Mouse (Mus musculus) testis, adult 2 months (tissue): ENCODE data around the gene Creb1. TPM values are rescaled to one million over a fixed set of nuclear protein-coding genes. Genes with fewer than 3 reads are reported as not detected.

Experiments
- H3K27ac ChIP-seq: fragments of 200-500 bp; 2 replicates; pipeline ENCODE4 v1.5.1; 2012; ENCODE audit warnings: low read depth, low read length; ENCODE audit not compliant: control insufficient read depth, insufficient read depth
- H3K27me3 ChIP-seq: fragments of 200-500 bp; 2 replicates; pipeline ENCODE4 v1.6.1; 2012; ENCODE audit warnings: mild to moderate bottlenecking, low read length, moderate library complexity; ENCODE audit not compliant: control insufficient read depth, insufficient read depth
- H3K36me3 ChIP-seq: fragments of 200-500 bp; 2 replicates; pipeline ENCODE4 v1.6.1; 2012; ENCODE audit warnings: mild to moderate bottlenecking, low read length; ENCODE audit not compliant: control insufficient read depth, insufficient read depth
- H3K4me1 ChIP-seq: fragments of 200-500 bp; 2 replicates; pipeline ENCODE4 v1.6.1; 2012; ENCODE audit warnings: low read length; ENCODE audit not compliant: control insufficient read depth, insufficient read depth
- H3K4me3 ChIP-seq: fragments of 200-500 bp; 2 replicates; pipeline ENCODE4 v1.5.1; 2012; ENCODE audit warnings: low read depth, mild to moderate bottlenecking, low read length, moderate library complexity, mixed read lengths; ENCODE audit not compliant: control insufficient read depth
- CTCF ChIP-seq: fragments of 200-500 bp; IDR thresholded peaks from 2 replicates; pipeline ENCODE4 v1.5.1; 2012; ENCODE audit warnings: low read depth, mild to moderate bottlenecking, inconsistent platforms, low read length, moderate library complexity; ENCODE audit not compliant: control insufficient read depth, insufficient read depth, insufficient replicate concordance
- POLR2A ChIP-seq: fragments of 200-500 bp; IDR thresholded peaks from 2 replicates; pipeline ENCODE4 v1.6.1; 2012; ENCODE audit warnings: low read depth, mild to moderate bottlenecking, inconsistent platforms, low read length, moderate library complexity; ENCODE audit not compliant: control insufficient read depth
- polyA plus RNA-seq: library from polyadenylated mRNA; depleted of rRNA; stranded (reverse); fragments of >200 nt; gene quantifications from 2 replicates; pipeline ENCODE4 v1.2.3, GENCODE M21; 2012

The Creb1 gene
- polyA plus RNA-seq, 1 experiment, result 8.2 TPM

- no peak overlapping the region for H3K4me3 ChIP-seq
- no peak for TF ChIP-seq CTCF
- TF ChIP-seq POLR2A, result no peak
- no peaks in the 10 kb centered on the region for H3K36me3 ChIP-seq
Observed at GRCm38 (mm10) chr1:64516593-64516992, 15.9 kb upstream of the Creb1 start.

GRCm38 (mm10) chr1:64518480-64518879, 14.0 kb upstream of the Creb1 start:
- Histone ChIP-seq H3K4me1 (no peaks in the 10 kb centered on the region), H3K4me3 (no peak overlapping the region), H3K27me3 (no peaks in the 10 kb centered on the region), H3K36me3 (no peaks in the 10 kb centered on the region), H3K27ac (no peak overlapping the region)
- TF ChIP-seq CTCF (no peak), POLR2A (no peak)

More at GRCm38 (mm10) chr1:64516593-64516992, 15.9 kb upstream of the Creb1 start:
- H3K27ac ChIP-seq, result no peak overlapping the region
- H3K4me1 ChIP-seq, result no peaks in the 10 kb centered on the region
- H3K27me3 ChIP-seq, result no peaks in the 10 kb centered on the region

GRCm38 (mm10) chr1:64519345-64519744, 13.1 kb upstream of the Creb1 start:
- TF ChIP-seq CTCF, result no peak
- no peak for TF ChIP-seq POLR2A
- H3K27me3 ChIP-seq, result no peaks in the 10 kb centered on the region
- H3K27ac ChIP-seq, result no peak overlapping the region
- H3K4me1 ChIP-seq, result no peaks in the 10 kb centered on the region
- H3K4me3 ChIP-seq, result no peak overlapping the region
- no peaks in the 10 kb centered on the region for H3K36me3 ChIP-seq

GRCm38 (mm10) chr1:64519901-64520300, 12.5 kb upstream of the Creb1 start:
- H3K27me3 ChIP-seq, result no peaks in the 10 kb centered on the region
- TF ChIP-seq POLR2A, result no peak
- no peak for TF ChIP-seq CTCF
- H3K36me3 ChIP-seq, result no peaks in the 10 kb centered on the region
- no peak overlapping the region for H3K27ac ChIP-seq
- no peak overlapping the region for H3K4me3 ChIP-seq
- H3K4me1 ChIP-seq, result no peaks in the 10 kb centered on the region

- Histone ChIP-seq H3K4me3 (no peak overlapping the region), H3K4me1 (no peaks in the 10 kb centered on the region), H3K27ac (no peak overlapping the region), H3K27me3 (no peaks in the 10 kb centered on the region), H3K36me3 (no peaks in the 10 kb centered on the region)
- no peak for TF ChIP-seq POLR2A
- no peak for TF ChIP-seq CTCF
Observed at GRCm38 (mm10) chr1:64521734-64522133, 10.7 kb upstream of the Creb1 start.

GRCm38 (mm10) chr1:64522637-64523036, 9.8 kb upstream of the Creb1 start:
- no peaks in the 10 kb centered on the region for H3K36me3 ChIP-seq
- H3K27ac ChIP-seq, result no peak overlapping the region
- H3K4me1 ChIP-seq, result no peaks in the 10 kb centered on the region
- H3K4me3 ChIP-seq, result no peak overlapping the region
- no peaks in the 10 kb centered on the region for H3K27me3 ChIP-seq
- no peak for TF ChIP-seq CTCF
- TF ChIP-seq POLR2A, result no peak

- Histone ChIP-seq H3K4me1 (no peaks in the 10 kb centered on the region), H3K27ac (no peak overlapping the region), H3K27me3 (no peaks in the 10 kb centered on the region), H3K36me3 (no peaks in the 10 kb centered on the region), H3K4me3 (no peak overlapping the region)
- TF ChIP-seq CTCF (no peak), POLR2A (no peak)
Observed at GRCm38 (mm10) chr1:64523117-64523516, 9.3 kb upstream of the Creb1 start.

GRCm38 (mm10) chr1:64524661-64525060, 7.8 kb upstream of the Creb1 start:
- Histone ChIP-seq H3K27me3 (no peaks in the 10 kb centered on the region), H3K4me3 (no peak overlapping the region), H3K27ac (no peak overlapping the region), H3K4me1 (no peaks in the 10 kb centered on the region), H3K36me3 (no peaks in the 10 kb centered on the region)
- TF ChIP-seq CTCF, result no peak
